Mouse (Mus musculus): ENCODE results near the gene Gapdhs. TPM values are rescaled to one million over a fixed set of nuclear protein-coding genes. Genes with fewer than 3 reads are reported as not detected.
"Not testable (repeated sequence)": the region's sequence is repeated elsewhere in the genome, so short reads cannot be mapped to it uniquely, and the experiment has no call there.

The Gapdhs gene
- not detected in 2 replicates for total RNA-seq (2021)
- long read RNA-seq, experiment 1, partial matches to known transcripts = 0 of 9 reads
- long read RNA-seq, experiment 1, other reads (novel, unspliced or antisense) = 9 of 9 reads
- long read RNA-seq, experiment 2, partial matches to known transcripts = 0 of 5 reads
- long read RNA-seq, experiment 2, other reads (novel, unspliced or antisense) = 5 of 5 reads

DNA sequence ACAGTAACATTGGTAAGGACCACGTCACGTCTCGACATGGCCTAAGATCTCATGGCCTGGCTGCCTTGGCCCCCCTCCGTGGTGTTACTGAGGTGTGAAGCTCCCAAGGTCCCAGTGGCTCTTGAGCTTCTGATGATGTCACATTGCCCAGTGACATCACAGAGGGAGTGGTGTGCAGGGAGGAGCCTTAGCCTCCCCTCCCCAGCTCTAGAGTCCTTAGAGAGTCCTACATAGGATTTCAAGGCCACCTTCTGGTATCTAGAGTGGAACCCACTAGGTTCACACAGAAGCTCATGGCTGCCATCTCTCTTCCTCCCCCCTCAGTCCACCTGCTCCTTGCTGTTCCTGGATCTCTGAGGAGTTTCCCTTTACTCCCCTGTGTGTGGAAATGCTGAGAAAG is at the start of gene Gapdhs:
Gene Gapdhs, minus strand, starts transcription at position 65 of the 400 bp plus-strand sequence.
- DNase-seq = not testable (repeated sequence)

DNA sequence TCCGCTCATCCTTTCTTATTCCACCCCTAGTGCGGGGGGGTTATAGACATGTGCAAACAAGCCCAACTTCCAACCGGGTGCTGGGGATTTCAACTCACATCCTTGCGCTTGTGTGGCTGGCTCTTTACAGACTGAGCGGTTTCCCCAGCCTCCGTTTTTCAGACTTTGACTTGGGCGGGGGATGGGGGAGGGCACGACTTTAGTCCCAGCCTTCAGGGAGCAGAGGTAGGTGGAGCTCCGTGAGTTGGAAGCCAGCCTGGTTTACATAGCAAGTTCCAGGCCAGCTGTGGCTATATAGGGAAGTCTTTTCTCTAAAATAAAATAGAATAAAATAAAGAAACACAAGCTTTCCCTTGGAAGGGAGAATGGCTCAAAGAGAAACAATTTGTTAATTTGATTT is 48.4 kb upstream of the Gapdhs start:
- no peak for DNase-seq

- no peak for DNase-seq
Observed at GRCm38 (mm10) chr7:30790141-30790540, 46.7 kb upstream of the Gapdhs start.

DNA sequence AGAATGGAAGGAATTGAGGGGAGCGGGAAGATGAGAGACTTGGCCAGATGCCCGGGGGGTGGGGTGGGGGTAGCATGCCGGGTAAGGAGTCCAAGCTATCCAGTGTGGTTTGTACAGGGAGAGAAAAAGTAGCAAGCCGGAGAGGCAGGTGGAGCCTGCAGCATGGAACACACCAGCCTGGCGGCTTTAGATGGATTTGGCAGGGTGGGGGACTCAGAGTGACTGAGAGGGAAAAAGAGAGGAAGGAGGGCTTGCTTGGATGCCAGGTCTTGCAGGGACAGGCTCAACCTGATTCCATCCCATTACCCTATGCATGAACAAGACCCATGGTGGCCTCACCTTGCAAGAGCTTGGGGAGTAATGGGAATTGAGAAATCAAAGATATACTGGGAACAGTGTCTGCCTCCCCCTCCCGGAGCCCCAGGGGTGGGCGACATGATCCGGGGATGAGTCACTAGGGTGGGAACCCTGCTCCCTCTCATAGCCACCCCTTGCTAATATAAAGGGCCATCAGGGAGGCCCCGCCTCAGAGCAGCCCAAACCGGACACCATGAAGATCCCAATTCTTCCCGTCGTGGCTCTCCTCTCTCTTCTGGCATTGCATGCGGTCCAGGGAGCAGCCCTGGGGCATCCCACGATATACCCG is 44.0 kb upstream of the Gapdhs start, which contains the start of gene Krtdap:
Gene Krtdap, plus strand, starts transcription at position 520 of the 646 bp plus-strand sequence.
- DNase-seq = no peak

DNA sequence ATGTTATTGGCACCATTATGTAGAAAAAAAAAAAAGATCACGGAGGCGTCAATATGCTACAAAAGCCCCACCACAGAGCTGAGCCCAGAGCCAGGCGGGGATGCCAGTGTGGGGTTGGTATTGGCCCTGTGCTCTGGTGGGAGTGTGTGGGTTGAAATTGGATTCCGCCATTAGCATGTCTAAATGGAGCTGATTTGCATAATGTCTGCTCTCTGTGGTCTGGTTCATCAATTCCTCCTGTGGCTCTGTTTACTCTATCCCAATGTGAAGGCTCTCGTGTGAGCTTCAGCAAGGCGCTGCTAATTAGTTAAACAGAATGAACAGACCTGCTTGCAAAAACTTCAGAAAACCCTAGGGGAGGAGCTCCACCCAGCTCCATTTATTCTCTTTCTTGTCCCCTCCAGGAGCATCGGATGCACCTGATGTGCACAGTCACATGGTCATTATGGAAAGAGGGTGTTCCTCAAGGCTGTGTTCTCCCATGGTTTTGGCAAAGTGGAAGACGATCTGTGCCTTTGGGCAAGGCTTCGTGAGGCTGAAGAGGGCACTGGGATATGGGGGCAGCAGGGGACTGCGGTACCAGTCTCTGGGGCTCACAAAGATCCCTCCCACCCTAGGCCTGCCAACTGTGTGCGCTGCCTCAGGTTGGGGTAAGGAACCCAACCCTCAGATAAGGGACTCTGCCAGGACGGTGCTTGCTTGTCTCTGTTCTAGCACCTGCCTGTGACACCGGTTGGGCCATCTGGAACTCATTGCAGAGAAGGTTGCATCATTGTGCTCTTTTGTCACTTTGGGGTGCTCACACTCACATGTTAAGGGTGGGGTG is 42.5 kb upstream of the Gapdhs start:
- DNase-seq = no peak

- DNase-seq = no peak
Observed at GRCm38 (mm10) chr7:30785154-30785553, 41.7 kb upstream of the Gapdhs start.

GRCm38 (mm10) chr7:30782658-30783057 is 39.2 kb upstream of the Gapdhs start:
- DNase-seq = no peak

DNA sequence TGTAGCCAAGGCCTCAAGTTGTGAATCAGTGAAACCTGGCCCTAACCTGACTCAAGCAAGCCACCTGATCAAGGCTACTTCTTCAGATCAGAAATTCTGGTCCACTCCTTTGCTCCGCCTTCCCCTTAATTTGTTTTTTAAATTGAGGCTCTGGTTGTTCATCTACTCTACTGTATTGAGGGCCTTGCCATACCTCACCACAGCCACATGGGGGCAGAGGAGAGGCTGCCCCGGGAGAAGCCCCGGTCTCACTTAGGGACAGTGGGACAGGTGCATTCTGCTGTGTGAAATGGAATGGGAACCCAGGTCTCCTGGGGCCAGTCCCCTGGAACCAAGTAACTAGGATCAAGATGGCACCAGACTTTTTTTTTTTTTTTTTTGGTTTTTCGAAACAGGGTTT is 38.3 kb upstream of the Gapdhs start:
- no peak for DNase-seq

GRCm38 (mm10) chr7:30777911-30778310 is 34.4 kb upstream of the Gapdhs start:
- DNase-seq = no peak

GRCm38 (mm10) chr7:30777081-30777579 is 33.6 kb upstream of the Gapdhs start:
- DNase-seq = no peak

- DNase-seq = no peak
Observed at GRCm38 (mm10) chr7:30776104-30776503, 32.6 kb upstream of the Gapdhs start.

DNA sequence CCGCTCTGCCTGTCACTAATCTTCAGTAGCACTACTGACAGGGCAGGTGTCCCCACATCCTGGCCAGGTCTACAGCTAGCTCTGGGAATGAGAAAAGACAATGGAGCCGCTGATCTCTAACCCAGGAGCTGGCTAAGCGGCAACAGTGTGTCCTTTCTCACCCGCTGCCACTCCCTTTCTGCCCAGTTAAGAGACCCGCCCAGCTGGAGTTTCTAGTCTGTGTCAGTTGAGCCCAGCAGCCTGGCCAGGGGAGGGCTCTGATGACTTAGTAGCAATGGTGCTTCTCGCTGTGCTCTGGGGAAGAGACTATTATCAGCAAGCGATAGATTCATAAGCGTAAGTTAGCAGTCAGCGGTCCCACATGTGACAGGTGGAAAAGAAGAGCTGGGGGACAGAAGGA is 25.8 kb upstream of the Gapdhs start:
- DNase-seq = no peak

- no peak for DNase-seq
Observed at GRCm38 (mm10) chr7:30766408-30766807, 22.9 kb upstream of the Gapdhs start.

GRCm38 (mm10) chr7:30765173-30765572 is 21.7 kb upstream of the Gapdhs start:
- no peak for DNase-seq

GRCm38 (mm10) chr7:30763456-30763855 is 20.0 kb upstream of the Gapdhs start, which contains the start of gene Dmkn:
Gene Dmkn (plus strand): TSS chr7:30763756.
- no peak for DNase-seq

DNA sequence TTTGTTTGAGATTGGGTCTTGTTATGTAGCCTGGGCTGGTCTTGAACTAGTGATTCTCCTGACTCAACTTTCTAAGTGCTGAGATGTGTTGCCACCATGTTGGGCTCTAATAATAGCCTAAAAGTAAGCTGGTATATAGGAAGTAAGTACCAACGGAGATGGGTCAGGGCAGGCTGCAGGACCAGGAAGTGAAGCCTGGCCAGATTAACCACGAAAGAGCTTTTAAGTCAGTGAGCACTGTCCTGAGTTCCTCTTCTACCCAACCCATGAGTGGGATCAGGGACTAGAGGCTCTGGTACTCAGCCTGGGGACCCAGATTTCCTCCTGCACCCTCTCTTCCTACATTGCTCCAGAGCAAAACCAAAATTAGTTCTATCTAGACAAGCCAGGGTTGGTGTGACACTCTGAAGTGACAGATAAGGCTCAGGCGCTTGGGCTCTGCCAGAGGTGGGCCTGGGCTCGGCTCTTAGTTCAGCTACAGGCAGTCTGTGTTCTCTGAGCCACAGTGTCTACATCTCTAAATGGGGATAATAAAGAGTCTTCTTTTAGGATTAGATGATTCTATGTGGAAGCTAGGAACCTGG is 18.4 kb upstream of the Gapdhs start:
- no peak for DNase-seq

DNA sequence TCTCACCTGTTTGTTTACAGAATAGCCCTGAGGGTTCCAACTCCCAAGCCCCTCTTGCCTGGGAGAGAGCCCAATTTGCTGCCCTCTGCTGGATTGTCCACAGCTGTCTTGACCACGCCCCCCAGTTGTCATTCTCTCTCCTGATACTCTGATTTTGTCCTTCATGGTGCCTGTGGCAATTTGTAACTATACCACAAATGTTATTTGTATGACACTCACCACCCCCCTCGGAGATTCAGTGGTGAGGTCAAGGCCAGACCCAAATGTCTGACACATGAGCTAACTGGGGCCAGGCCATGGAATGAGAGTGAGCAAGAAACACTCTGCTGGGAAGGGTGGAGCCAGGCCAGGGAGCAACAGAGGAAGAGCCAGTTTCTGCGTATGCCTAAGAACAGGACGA is 15.4 kb upstream of the Gapdhs start:
- DNase-seq = peak; percentile 87

GRCm38 (mm10) chr7:30757001-30757400 is 13.5 kb upstream of the Gapdhs start:
- no peak for DNase-seq

DNA sequence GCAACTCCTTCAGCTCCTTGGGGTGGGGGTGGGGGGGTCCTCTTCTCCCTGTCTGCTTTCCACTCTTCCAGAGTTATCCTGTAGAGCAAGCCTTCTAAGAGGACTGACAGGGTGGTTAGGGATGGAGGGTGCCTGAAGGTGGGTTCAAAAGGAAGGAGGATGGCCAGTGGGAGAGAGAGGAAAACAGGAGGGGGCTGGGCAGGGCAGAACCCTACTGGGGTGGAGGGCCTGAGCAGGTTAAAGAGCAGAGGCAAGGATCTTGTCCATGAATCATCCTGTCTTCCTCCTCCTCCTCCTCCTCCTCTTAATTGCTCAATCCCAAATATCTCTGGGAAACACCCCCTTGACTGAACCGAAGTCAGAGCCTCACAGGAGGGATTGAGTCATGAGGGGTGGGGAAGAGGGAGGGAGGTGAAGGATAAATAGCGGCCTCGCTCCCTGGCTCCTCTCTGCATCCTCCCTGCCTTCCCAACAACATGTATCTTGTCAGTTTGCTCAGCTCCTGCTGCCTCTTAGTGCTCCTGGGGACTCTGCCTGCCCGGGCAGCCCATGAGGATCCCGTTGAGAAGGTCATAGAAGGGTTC is 7.7 kb upstream of the Gapdhs start, which contains the start of gene Sbsn:
Gene Sbsn, plus strand, starts transcription at position 386 of the 584 bp plus-strand sequence.
- DNase-seq = peak; percentile 74

DNA sequence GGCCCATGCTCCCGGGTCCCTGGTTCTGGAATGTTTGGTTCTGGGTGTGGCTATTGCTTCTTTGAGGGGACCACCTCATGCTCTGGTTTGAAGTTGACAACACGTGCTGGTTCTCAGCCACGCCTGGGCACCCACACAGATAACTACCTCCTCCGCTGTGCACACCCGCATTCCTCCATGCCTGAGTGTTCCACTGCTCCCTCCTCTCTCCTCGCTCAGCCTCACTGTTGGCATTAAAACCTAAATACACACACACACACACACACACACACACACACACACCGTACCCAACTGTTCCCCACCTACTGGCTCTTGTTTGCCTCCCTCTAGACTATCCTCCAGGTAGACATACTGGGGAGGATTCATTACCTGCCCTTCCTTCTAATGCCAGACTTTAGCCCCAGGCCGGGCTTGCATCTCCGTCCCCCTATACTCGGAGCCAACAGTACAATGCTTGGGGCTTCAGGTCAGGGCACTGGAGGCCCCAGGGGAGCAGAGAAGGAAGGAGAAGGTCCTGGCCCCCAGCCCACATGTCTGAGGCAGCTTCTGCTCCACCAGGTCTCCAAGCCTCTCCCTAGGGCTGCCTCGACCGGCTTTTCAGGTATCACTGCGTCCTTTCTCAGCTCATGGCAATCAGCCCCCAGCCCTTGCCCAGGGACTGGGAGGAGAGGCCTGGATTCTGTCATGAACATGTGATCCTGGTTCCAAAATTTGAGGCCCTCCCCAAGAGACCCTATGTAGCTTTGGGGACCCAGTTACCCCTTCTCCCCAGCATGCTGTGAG is 6.5 kb upstream of the Gapdhs start:
- no peak for DNase-seq

GRCm38 (mm10) chr7:30747525-30748204 is 4.2 kb upstream of the Gapdhs start:
- DNase-seq = no peak

Data from adrenal gland, postnatal 14 days (tissue).